ENCODE assay signal across 8 mouse cellular contexts in the genomic region with DNA sequence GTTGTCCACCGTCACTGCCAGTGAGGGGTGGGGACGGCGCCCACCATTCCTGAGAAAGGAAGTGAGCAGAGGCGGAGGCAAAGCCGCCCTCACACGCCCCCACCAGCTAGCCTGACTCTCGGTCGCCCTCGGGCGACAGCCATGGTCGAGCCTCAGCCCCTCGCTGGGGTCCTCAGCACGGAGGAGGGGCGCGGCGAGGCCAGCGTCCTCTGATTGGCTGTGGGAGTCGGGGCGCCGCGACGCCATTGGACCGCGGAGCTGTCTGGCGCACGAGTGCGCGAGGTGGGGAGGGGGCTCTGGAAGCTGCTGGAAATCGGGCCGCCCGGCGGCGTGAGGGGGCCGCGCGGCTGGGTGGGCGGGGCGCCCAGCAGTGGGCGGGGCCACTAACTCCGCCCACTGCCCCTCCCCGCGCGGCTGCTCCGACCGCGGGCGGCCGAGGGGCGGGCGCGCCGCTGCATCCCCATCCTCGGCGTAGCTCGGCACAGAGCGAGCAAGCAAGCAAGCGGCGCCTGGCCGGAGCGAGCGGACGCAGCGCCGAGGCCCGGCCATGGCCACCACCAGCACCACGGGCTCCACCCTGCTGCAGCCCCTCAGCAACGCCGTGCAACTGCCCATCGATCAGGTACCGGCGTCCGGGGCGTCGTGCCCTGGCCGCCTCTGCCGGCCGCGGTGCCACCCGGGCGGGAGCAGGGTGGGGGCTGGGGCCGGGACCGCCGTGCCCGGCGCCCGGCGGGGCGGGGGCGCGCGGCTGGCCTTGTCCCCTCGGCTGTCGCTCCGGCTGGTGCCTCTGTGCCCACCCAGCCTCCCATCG. TPM values are rescaled to one million over a fixed set of nuclear protein-coding genes. Genes with fewer than 3 reads are reported as not detected.
DNase-seq lines count a peak whose midpoint lies in the region; ATAC-seq lines count a peak whose summit lies in the region.

No protein-coding gene starts in this region.

- peaks cover 23% of the 10 kb centered on the region for H3K4me1 ChIP-seq in hindbrain, embryonic 16.5 days (ENCODE audit: control insufficient read depth, insufficient read depth, low read depth, low read length)

- under 1% methylated on average over 76 of the region's 95 CpGs for WGBS in hindbrain, embryonic 16.5 days

- H3K27me3 ChIP-seq in hindbrain, embryonic 16.5 days (replicated peaks; ENCODE audit: control insufficient read depth, insufficient read depth, low read length) = no peaks in the 10 kb centered on the region

- peak overlapping the region; percentile 86 for H3K4me3 ChIP-seq in hindbrain, embryonic 16.5 days (ENCODE audit: low read length)

- peak overlapping the region; percentile 97 for H3K27ac ChIP-seq in hindbrain, embryonic 16.5 days (ENCODE audit: low read depth, low read length)

- peak overlapping the region; percentile 78 for H3K4me2 ChIP-seq in hindbrain, embryonic 16.5 days (ENCODE audit: low read length)

- peak overlapping the region; percentile 97 for H3K9ac ChIP-seq in hindbrain, embryonic 16.5 days (ENCODE audit: low read depth, low read length)

- H3K9me3 ChIP-seq in hindbrain, embryonic 16.5 days (ENCODE audit: control insufficient read depth, low read length) = no peaks in the 10 kb centered on the region

- H3K36me3 ChIP-seq in hindbrain, embryonic 16.5 days (ENCODE audit: control insufficient read depth, insufficient read depth, low read length) = no peaks in the 10 kb centered on the region

- peak; percentile 69 for ATAC-seq in activated CD4-positive, CD25-positive, alpha-beta regulatory T cell, adult 4 months
- ATAC-seq in hindbrain, embryonic 16.5 days = peak; percentile 100
- ATAC-seq in megakaryocyte, adult 5-6 weeks (ENCODE audit: poor library complexity, severe bottlenecking) = peak; percentile 73

- DNase-seq in cerebellum, postnatal 4 days (ENCODE audit: low spot score in 2 of 2) = peak; percentile 94 to 97
- peak; percentile 53 for DNase-seq in gastrocnemius, adult 18-20 months (ENCODE audit: low spot score)
- peak; percentile 65 to 91 for DNase-seq in left cerebral cortex, adult 8-10 months (ENCODE audit: low spot score in 2 of 2)
- peak; percentile 91 for DNase-seq in right cerebral cortex, postnatal 25 days
- peak; percentile 68 to 72 for DNase-seq in urinary bladder, postnatal 36 days (ENCODE audit: low spot score in 2 of 2)

RNA-seq across cellular contexts. Expression of a gene that starts 0.7 kb away (rescaled TPM):
- polyA plus RNA-seq in activated CD4-positive, CD25-positive, alpha-beta regulatory T cell, adult 4 months (2017; shearing (Covaris generic)) = under 1 TPM in 1 of 2 experiments, not detected in 1; 0.27 TPM
- total RNA-seq in gastrocnemius, adult 18-20 months (2021) = 1 to 10 TPM in 1 of 2 experiments, under 1 TPM in 1; 0.50 to 1.9 TPM
- 65.8 and 68.6 TPM in 2 replicates for polyA plus RNA-seq in hindbrain, embryonic 16.5 days (2015; fragmentation: Nextera tagmentation; extraction: Ambion mirVana)
- 10 to 100 TPM; 74.1 to 93.2 (median 82.1) TPM for total RNA-seq in left cerebral cortex, adult 8-10 months (2022)
- total RNA-seq in megakaryocyte, adult 5-6 weeks (2015) = 0.18 and 1.2 TPM in 2 replicates
- total RNA-seq in megakaryocyte, adult 5-6 weeks (2017) = 1.1 and 1.4 TPM in 2 replicates

Comparison
In these comparisons a context has a peak if more than half of its experiments do, and no peak if none do; other contexts are left out.
1. Peak in every context shown above with its lines: DNase-seq, ATAC-seq, H3K4me3 ChIP-seq and H3K27ac ChIP-seq.
2. RNA of a gene that starts 0.7 kb away (total RNA-seq): 74.1 to 93.2 TPM in left cerebral cortex, adult 8-10 months; 0.50 to 1.9 TPM in gastrocnemius, adult 18-20 months and 0.18 to 1.4 TPM in megakaryocyte, adult 5-6 weeks; every median in the first group is over 10 times any median in the second.